ENCODE assay signal across 9 mouse cellular contexts in the genomic region with DNA sequence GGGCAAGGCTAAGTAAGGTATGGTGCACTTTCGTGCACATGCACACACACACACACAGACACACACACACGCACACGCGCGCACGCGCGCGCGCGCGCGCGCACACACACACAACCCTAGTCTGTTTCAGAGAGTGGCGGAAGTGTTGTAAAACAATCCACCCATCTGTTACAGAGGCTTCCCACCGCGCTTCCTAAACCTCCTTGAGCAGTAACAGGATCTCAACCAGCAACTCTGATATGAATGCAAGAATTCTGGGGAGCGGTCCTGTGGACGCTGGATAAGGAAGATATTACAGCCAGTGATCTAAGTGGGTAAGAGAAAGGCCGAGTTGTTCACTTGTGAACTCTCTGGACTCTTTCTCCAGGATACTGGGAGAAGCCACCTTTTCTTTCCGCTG. TPM values are rescaled to one million over a fixed set of nuclear protein-coding genes. Genes with fewer than 3 reads are reported as not detected.
A peak's percentile ranks its signal among the peaks of the same experiment; 100 is the strongest.
DNase-seq lines count a peak whose midpoint lies in the region; TF ChIP-seq lines count a peak whose summit lies in the region.
"Had no signal": no experiment of that assay in that cellular context is flagged by ENCODE, and none has a peak within 500 bp of the region (broad histone marks: within the 10 kb centered on the region; RNA-seq: fewer than 3 reads in every experiment).

A gene (plus strand): TSS at position 107 of the 400 bp plus-strand sequence.

- H3K4me3 ChIP-seq in gastrocnemius, adult 2 months, result peak within 1 kb of the TSS; percentile 63

- TF ChIP-seq CTCF in gastrocnemius, adult 2 months (IDR thresholded peaks at IDR 0.05), result no peak

- DNase-seq in gastrocnemius, adult 2 months, result no peak
- no peak for DNase-seq in gastrocnemius, adult 8-10 months (ENCODE audit: low spot score in 2 of 2)
- DNase-seq in CD4-positive helper T cell, adult 2 months (ENCODE audit: low read depth, low spot score), result peak; percentile 29
- peak; percentile 67 for DNase-seq in embryo, embryonic 11 days
- peak; percentile 5 for DNase-seq in induced T-regulatory cell, adult 2 months (ENCODE audit: low read depth)
- DNase-seq in mesoderm, embryonic 11.5 days (ENCODE audit: low read depth, low spot score), result peak; percentile 37
- DNase-seq in thymus, postnatal 36 days, result peak; percentile 5 to 11
- no peak for DNase-seq in ovary, postnatal 14 days (ENCODE audit: low spot score)

- no peak within 1 kb of the TSS for H3K27ac ChIP-seq in gastrocnemius, adult 2 months

- intact Hi-C loops in gastrocnemius, adult 2 months (cut with DNase I), result no loop called here

RNA-seq across cellular contexts. Expression of the gene that starts here (rescaled TPM):
- total RNA-seq in gastrocnemius, adult 2 months (2021), result 1 to 10 TPM; 1.2 to 5.0 TPM
- 1 to 10 TPM; 1.6 to 3.8 (median 2.1) TPM for total RNA-seq in gastrocnemius, adult 8-10 months (2022)
- total RNA-seq: neutrophil, adult 5-6 weeks had no signal

Comparison
In these comparisons a context has a peak if more than half of its experiments do, and no peak if none do; other contexts are left out.
1. DNase-seq: peak in CD4-positive helper T cell, adult 2 months (single experiment), embryo, embryonic 11 days (single experiment), induced T-regulatory cell, adult 2 months (single experiment), mesoderm, embryonic 11.5 days (single experiment) and thymus, postnatal 36 days (2 of 2); none in gastrocnemius, adult 2 months (single experiment), gastrocnemius, adult 8-10 months (0 of 2) and ovary, postnatal 14 days (single experiment).